Mouse (Mus musculus) bone marrow, adult 2 months (tissue): ENCODE measurements at regions not wholly inside any gene's neighbourhood (a gene's known extent, or its start where the extent isn't known, plus 50 kb on each side); places are given as distances from the start of the nearest gene placed in this dataset.
A peak's percentile ranks its signal among the peaks of the same experiment; 100 is the strongest.

ENCODE experiments used
- H3K27ac ChIP-seq: fragments of 200-500 bp; 2 replicates; pipeline ENCODE4 v1.5.1; 2012; ENCODE audit warnings: low read depth, mild to moderate bottlenecking, control low read depth, inconsistent platforms, low read length; ENCODE audit not compliant: control insufficient read depth, poor library complexity, insufficient read depth
- H3K4me1 ChIP-seq: fragments of 200-500 bp; 2 replicates; pipeline ENCODE4 v1.6.1; 2011; ENCODE audit warnings: low read length; ENCODE audit not compliant: control insufficient read depth, insufficient read depth
- H3K4me3 ChIP-seq: fragments of 200-500 bp; replicated peaks from 2 replicates; pipeline ENCODE3; 2011; ENCODE audit warnings: mild to moderate bottlenecking, low read depth, low read length, control low read depth; ENCODE audit not compliant: control insufficient read depth
- CTCF ChIP-seq: fragments of 200-500 bp; IDR thresholded peaks from 2 replicates; pipeline ENCODE4 v1.5.1; 2011; ENCODE audit warnings: low read length, control low read depth; ENCODE audit not compliant: control insufficient read depth, insufficient read depth
- POLR2A ChIP-seq: fragments of 200-500 bp; IDR thresholded peaks from 2 replicates; pipeline ENCODE4 v1.6.1; 2011; ENCODE audit warnings: low read depth, mild to moderate bottlenecking, control low read depth, low read length, borderline replicate concordance; ENCODE audit not compliant: control insufficient read depth
- WGBS: fragments of 180-500 bp; shearing (Covaris S2); methylation state at CpG from one replicate; pipeline ENCODE4 v1.1.7; 2018; 5-methylcytosine and 5-hydroxymethylcytosine counted together

GRCm38 (mm10) chr15:27246302-27246701 is 220.2 kb upstream of the Ank start:
- WGBS, result 20% methylated on average over 3 of the region's 3 CpGs
- TF ChIP-seq CTCF (no peak), POLR2A (no peak)
- no peaks in the 10 kb centered on the region for H3K4me1 ChIP-seq
- no peak overlapping the region for H3K4me3 ChIP-seq
- H3K27ac ChIP-seq, result no peak overlapping the region

GRCm38 (mm10) chr15:27258984-27259853 is 207.3 kb upstream of the Ank start:
- no peak overlapping the region for H3K27ac ChIP-seq
- no peaks in the 10 kb centered on the region for H3K4me1 ChIP-seq
- 66% methylated on average over 6 of the region's 6 CpGs for WGBS
- no peak overlapping the region for H3K4me3 ChIP-seq
- TF ChIP-seq POLR2A (no peak), CTCF (no peak)

DNA sequence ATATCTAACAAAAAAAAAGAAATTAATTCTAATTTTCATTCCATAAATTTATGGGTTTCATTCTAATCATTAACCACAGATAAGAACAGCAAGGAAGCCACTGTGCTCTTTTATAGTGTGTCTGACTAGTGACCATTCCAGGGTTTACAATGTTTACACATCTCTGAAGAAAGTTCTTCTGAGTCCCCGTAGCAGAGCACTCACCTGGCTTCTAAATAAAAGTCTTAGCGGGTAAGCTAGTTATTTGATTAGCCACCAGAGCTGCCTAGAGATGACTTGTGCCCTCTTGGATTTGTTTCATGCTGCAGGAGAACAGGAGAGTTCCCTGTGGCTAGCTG is 206.7 kb upstream of the Ank start:
- TF ChIP-seq POLR2A (no peak), CTCF (no peak)
- Histone ChIP-seq H3K27ac (no peak overlapping the region), H3K4me3 (no peak overlapping the region), H3K4me1 (no peaks in the 10 kb centered on the region)
- 66% methylated on average over 2 of the region's 2 CpGs for WGBS

DNA sequence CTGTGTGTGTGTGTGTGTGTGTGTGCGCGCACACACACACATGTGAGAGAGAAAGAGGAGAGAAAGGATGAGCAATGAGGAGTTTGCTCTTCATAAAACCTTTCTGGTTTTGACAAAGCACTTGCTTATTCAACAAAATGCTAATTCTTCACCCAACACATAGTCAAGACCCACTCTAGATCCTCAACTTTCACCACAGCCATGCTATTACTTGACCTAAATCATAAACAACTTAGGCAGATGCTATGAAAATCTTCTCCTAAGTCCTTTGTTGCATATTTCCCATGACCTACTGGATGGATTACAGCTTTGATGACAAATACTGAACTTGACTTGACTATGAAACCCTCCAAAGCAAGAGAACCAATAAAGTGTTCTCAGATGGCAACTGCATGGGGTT is 196.3 kb upstream of the Ank start:
- WGBS, result 82% methylated on average over 2 of the region's 2 CpGs
- H3K4me1 ChIP-seq, result no peaks in the 10 kb centered on the region
- no peak overlapping the region for H3K27ac ChIP-seq
- TF ChIP-seq POLR2A (no peak), CTCF (no peak)
- no peak overlapping the region for H3K4me3 ChIP-seq

DNA sequence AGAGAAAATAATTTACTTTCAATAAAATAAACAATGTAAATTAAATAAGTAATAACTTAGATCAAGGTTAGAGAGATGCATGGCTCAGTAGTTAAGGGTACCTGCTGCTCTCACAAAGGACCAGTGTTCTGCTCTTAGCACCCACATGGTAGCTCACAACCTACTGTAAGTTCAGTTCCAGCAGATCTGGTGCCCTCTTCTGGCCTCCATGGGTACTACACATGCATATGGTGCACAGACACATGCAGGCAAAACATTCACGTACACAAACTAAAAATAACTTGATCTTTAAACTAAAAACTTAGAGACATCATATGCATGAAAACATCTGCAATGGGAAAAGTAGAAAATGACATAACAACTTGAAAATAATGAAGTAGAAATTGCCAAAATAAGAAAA is 184.2 kb upstream of the Ank start:
- 0 out of 2 replicates have a peak, but pooled peaks have one; percentile 14 for TF ChIP-seq CTCF
- no peak for TF ChIP-seq POLR2A
- H3K27ac ChIP-seq, result no peak overlapping the region
- no peaks in the 10 kb centered on the region for H3K4me1 ChIP-seq
- no peak overlapping the region for H3K4me3 ChIP-seq
- 85% methylated on average over 1 of the region's 1 CpGs for WGBS

- H3K27ac ChIP-seq, result no peak overlapping the region
- H3K4me3 ChIP-seq, result no peak overlapping the region
- TF ChIP-seq CTCF, result no peak
- no peak for TF ChIP-seq POLR2A
- H3K4me1 ChIP-seq, result no peaks in the 10 kb centered on the region
- WGBS, result 56% methylated on average over 4 of the region's 4 CpGs
Observed at GRCm38 (mm10) chr15:27303856-27304255, 162.6 kb upstream of the Ank start.

DNA sequence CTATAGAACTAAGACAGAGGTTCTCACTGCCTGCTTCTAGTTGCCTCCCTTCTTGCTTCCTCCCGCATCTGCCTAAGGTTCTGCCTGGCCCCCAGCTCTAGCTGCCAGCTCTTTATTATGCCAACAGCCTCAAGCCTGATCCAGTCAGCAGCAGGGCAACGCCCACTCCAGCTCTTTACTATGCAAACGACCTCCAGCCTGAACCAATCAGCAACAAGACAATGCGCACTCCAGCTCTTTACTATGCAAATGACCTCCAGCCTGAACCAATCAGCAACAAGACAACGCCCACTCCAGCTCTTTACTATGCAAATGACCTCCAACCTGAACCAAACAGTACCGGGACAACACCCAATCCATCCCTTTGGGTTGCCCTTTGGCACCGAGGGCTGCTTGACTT is 162.2 kb upstream of the Ank start:
- 65% methylated on average over 7 of the region's 7 CpGs for WGBS
- TF ChIP-seq POLR2A (no peak), CTCF (no peak)
- Histone ChIP-seq H3K4me3 (no peak overlapping the region), H3K27ac (no peak overlapping the region), H3K4me1 (no peaks in the 10 kb centered on the region)

DNA sequence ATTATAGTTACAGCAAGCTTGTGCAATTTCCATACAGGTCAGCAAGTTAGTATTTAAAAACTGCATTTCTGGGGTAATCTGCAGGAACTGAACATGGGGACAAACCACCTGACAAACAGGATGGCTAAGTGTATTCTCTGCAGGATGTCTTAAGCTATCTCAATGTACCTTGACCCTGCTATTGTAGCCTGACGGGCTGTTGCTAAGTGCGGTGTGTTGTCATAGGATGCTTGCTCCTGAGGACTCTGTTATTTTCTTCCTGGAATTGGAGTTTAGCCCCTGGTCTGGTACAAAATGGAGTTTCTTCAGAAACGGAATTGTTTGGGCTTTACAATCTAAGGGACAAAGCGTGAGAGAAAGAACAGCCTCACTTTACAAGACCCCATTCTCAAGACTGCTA is 161.4 kb upstream of the Ank start:
- Histone ChIP-seq H3K4me3 (no peak overlapping the region), H3K27ac (no peak overlapping the region), H3K4me1 (no peaks in the 10 kb centered on the region)
- TF ChIP-seq CTCF (no peak), POLR2A (no peak)
- WGBS, result 91% methylated on average over 4 of the region's 4 CpGs
